Mouse (Mus musculus) adrenal gland, adult 2 months (tissue): ENCODE measurements around the gene Gm10670. TPM values are rescaled to one million over a fixed set of nuclear protein-coding genes. Genes with fewer than 3 reads are reported as not detected.
"Not testable (repeated sequence)": the region's sequence is repeated elsewhere in the genome, so short reads cannot be mapped to it uniquely, and the experiment has no call there.

Experiments used
- DNase-seq: peaks from one replicate; pipeline ENCODE4 v3.0.0; 2021
- long read RNA-seq: library from polyadenylated mRNA; stranded (forward); transcript quantifications from one replicate; pipeline ENCODE4 v2.0.0, GENCODE M21; 2021
- polyA plus RNA-seq: library from polyadenylated mRNA; depleted of rRNA; stranded (reverse); fragments of >200 nt; gene quantifications from 2 replicates; pipeline ENCODE4 v1.2.3, GENCODE M21; 2012; rRNA removed
- total RNA-seq, 2 experiments: library from RNA; stranded (reverse); gene quantifications; 2 replicates each; pipeline ENCODE4 v1.2.3; 2021

Gene Gm10670
- total RNA-seq (not detected), polyA plus RNA-seq (not detected in 2 replicates)
- long read RNA-seq = 0 reads

- DNase-seq = not testable (repeated sequence)
Observed at GRCm38 (mm10) chr7:20474825-20475224, at the start of gene Gm10670. Gm10670 (minus strand) TSS chr7:20474925.

- DNase-seq = not testable (repeated sequence)
Observed at GRCm38 (mm10) chr7:20510434-20510833, 35.7 kb upstream of the Gm10670 start, which contains the start of gene Vmn1r103. Vmn1r103 (minus strand) TSS chr7:20510534.

- DNase-seq = not testable (repeated sequence)
Observed at GRCm38 (mm10) chr7:20442493-20442892, 32.2 kb downstream of the Gm10670 start, which contains the start of gene Vmn1r101. Vmn1r101 (minus strand) TSS chr7:20442593.

Other genes starting within 250 kb of the Gm10670 start
- gene Gm4498, start 241.1 kb downstream of the Gm10670 start, total RNA-seq = not detected
- not detected in 2 replicates for gene Gm4498, start 241.1 kb downstream of the Gm10670 start, polyA plus RNA-seq
- gene Gm5890, start 212.1 kb downstream of the Gm10670 start, total RNA-seq = not detected
- not detected in 2 replicates for gene Gm5890, start 212.1 kb downstream of the Gm10670 start, polyA plus RNA-seq
- gene Gm4133, start 140.9 kb downstream of the Gm10670 start, total RNA-seq = not detected
- gene Gm4133, start 140.9 kb downstream of the Gm10670 start, polyA plus RNA-seq = not detected in 2 replicates
- not detected for gene Gm5728, start 99.5 kb downstream of the Gm10670 start, total RNA-seq
- gene Gm5728, start 99.5 kb downstream of the Gm10670 start, polyA plus RNA-seq = not detected in 2 replicates
- not detected for gene Vmn1r100, start 57.0 kb downstream of the Gm10670 start, total RNA-seq
- not detected in 2 replicates for gene Vmn1r100, start 57.0 kb downstream of the Gm10670 start, polyA plus RNA-seq
- gene Vmn1r101, start 32.3 kb downstream of the Gm10670 start, total RNA-seq = not detected
- not detected in 2 replicates for gene Vmn1r101, start 32.3 kb downstream of the Gm10670 start, polyA plus RNA-seq
- gene Vmn1r103, start 35.6 kb upstream of the Gm10670 start, total RNA-seq = not detected
- gene Vmn1r103, start 35.6 kb upstream of the Gm10670 start, polyA plus RNA-seq = not detected in 2 replicates
- not detected for gene Vmn1r104, start 58.9 kb upstream of the Gm10670 start, total RNA-seq
- not detected in 2 replicates for gene Vmn1r104, start 58.9 kb upstream of the Gm10670 start, polyA plus RNA-seq
- gene Gm5726, start 70.8 kb upstream of the Gm10670 start, total RNA-seq = not detected
- not detected in 2 replicates for gene Gm5726, start 70.8 kb upstream of the Gm10670 start, polyA plus RNA-seq
- not detected for gene Gm4141, start 101.3 kb upstream of the Gm10670 start, total RNA-seq
- not detected in 2 replicates for gene Gm4141, start 101.3 kb upstream of the Gm10670 start, polyA plus RNA-seq
- gene Gm4513, start 124.1 kb upstream of the Gm10670 start, total RNA-seq = not detected
- not detected in 2 replicates for gene Gm4513, start 124.1 kb upstream of the Gm10670 start, polyA plus RNA-seq
- gene Vmn1r107, start 194.0 kb upstream of the Gm10670 start, total RNA-seq = not detected
- not detected in 2 replicates for gene Vmn1r107, start 194.0 kb upstream of the Gm10670 start, polyA plus RNA-seq
- not detected for gene Vmn1r111, start 228.3 kb upstream of the Gm10670 start, total RNA-seq
- gene Vmn1r111, start 228.3 kb upstream of the Gm10670 start, polyA plus RNA-seq = not detected in 2 replicates